Mouse (Mus musculus): ENCODE measurements around the gene Acsm4. TPM values are rescaled to one million over a fixed set of nuclear protein-coding genes. Genes with fewer than 3 reads are reported as not detected.
"Not testable (repeated sequence)": the region's sequence is repeated elsewhere in the genome, so short reads cannot be mapped to it uniquely, and the experiment has no call there.

The Acsm4 gene
- polyA plus RNA-seq (2012; rRNA removed) = 0.16 and 0.23 TPM in 2 replicates

- DNase-seq (ENCODE audit: extremely low spot score in 1 of 2, low spot score in 1 of 2) = no peak
Observed at GRCm38 (mm10) chr7:119689726-119690125, at the start of gene Acsm4. TSS of gene Acsm4 (plus strand) at chr7:119690026.

- DNase-seq (ENCODE audit: extremely low spot score in 1 of 2, low spot score in 1 of 2) = no peak
Observed at GRCm38 (mm10) chr7:119642307-119642706, 47.5 kb upstream of the Acsm4 start.

DNA sequence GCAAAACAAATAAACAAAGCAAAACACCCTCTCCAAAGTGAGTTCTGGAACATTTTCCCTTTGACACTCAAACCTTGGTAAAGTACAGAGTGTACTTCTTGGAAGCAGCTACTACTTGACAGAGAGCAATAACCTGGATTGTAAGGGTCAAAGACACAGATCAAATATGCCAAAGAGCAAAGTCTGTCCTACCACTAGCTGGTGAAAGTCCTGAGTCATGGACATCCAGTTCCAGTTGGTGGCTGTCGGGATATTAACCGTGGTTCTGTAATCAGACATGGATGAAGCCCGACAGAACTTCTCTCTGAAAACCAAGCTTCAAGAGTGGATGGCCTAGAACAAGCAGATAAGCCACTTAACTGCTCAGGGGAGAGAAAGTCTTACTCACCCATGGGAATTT is 21.9 kb upstream of the Acsm4 start:
- no peak for DNase-seq (ENCODE audit: extremely low spot score in 1 of 2, low spot score in 1 of 2)

GRCm38 (mm10) chr7:119670395-119670794 is 19.4 kb upstream of the Acsm4 start:
- no peak for DNase-seq (ENCODE audit: extremely low spot score in 1 of 2, low spot score in 1 of 2)

DNA sequence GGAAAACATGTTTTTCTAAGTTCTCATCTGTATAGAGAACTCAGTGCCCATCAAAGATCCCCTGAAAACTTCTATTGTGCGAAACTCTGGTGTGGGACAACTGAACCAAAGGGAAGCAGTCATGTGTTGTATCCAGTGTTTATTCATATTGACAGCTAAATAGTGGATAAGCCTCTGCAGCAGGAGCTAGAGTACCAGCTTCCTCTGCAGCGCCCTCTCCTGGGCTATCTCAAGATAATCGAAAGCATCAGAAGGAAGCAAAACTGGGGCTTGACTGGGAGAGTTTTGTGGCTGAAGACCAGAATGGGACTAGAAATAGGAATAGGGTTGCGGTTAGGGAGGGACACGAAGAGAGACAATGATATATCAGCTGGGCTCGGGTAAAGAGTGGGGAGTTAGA is 18.9 kb upstream of the Acsm4 start:
- DNase-seq (ENCODE audit: extremely low spot score in 1 of 2, low spot score in 1 of 2) = peak in 1 of 2 experiments; percentile 34

- DNase-seq (ENCODE audit: extremely low spot score in 1 of 2, low spot score in 1 of 2) = peak; percentile 1 to 78
Observed at GRCm38 (mm10) chr7:119673465-119673864, 16.4 kb upstream of the Acsm4 start.

- no peak for DNase-seq (ENCODE audit: extremely low spot score in 1 of 2, low spot score in 1 of 2)
Observed at GRCm38 (mm10) chr7:119680107-119680506, 9.7 kb upstream of the Acsm4 start.

DNA sequence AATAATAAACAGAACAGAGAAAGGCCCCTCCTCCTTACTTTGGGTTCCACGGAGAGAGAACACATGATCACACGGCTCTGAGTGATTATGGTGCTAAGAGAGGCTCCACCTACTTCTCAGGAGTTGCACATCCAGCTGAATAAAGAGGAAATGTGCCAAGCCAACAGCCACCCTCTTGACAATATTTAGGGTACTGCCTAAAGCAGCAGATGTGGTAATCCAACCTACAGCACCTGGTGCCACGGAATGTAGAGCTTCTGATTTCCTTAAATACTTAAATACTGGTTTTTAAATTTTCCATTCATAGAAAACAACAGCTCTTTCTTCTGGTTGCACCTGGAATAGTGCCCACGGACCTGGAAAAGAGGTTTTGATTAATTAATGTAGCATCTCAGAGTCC is 7.1 kb upstream of the Acsm4 start:
- DNase-seq (ENCODE audit: extremely low spot score in 1 of 2, low spot score in 1 of 2) = no peak

- DNase-seq (ENCODE audit: extremely low spot score in 1 of 2, low spot score in 1 of 2) = no peak
Observed at GRCm38 (mm10) chr7:119692302-119692701, 2.5 kb downstream of the Acsm4 start.

DNA sequence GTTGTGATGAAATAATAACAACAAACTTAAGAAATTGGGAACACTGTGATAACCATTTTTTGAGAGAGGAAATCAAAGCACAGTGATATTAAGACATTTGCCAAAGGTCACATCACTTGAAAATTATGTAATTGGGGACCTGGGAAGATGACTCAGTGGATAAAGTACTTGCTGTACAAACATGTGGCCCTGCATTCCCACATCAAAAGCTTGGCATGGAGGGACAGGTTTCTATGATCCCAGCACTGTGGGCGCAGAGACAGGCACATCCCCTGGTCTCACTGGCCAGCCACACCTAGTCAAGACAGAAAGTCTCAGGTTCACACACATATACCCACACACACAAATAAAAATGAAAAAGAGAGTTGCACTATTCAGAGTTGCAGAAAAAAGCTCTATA is 5.1 kb downstream of the Acsm4 start:
- no peak for DNase-seq (ENCODE audit: extremely low spot score in 1 of 2, low spot score in 1 of 2)

GRCm38 (mm10) chr7:119714111-119714510 is 24.3 kb downstream of the Acsm4 start:
- no peak for DNase-seq (ENCODE audit: extremely low spot score in 1 of 2, low spot score in 1 of 2)

DNA sequence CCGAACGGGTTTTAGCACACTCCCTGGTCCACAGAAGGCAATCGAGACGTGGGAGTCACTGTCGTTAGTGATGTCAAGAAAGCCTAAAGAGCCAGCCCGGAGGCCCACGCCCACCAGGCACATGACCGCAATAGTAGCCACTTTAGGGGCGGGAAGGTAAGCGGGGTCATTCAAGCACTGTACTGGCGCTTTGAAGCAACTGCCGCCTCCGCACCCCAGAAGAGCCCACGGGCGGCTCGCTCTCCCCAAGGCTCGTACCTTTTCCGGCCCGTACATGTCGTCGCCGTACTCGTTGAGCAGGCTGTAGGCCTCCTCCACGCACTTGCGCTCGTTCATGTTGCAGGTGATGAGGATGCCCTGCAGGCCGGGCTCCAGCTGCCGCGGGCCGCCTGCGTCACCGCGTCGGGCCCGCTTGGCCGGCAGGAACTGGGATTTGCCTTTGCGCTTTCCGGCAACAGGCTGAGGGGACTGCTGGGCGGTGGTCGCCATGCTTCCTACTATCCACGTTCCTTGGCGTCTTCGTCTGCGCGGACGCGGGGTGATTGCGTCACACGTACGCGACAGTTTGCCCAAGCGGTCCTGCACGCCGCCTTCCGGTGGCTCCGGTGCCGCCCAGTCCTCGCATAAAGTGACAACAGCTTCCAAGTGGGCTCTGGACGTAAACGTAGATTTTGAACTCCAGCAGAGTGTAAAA is 30.6 kb downstream of the Acsm4 start, which contains the start of gene Thumpd1:
Gene Thumpd1 (minus strand): TSS at position 546 of the 694 bp plus-strand sequence.
- DNase-seq (ENCODE audit: extremely low spot score in 1 of 2, low spot score in 1 of 2) = peak; percentile 89 to 98

DNA sequence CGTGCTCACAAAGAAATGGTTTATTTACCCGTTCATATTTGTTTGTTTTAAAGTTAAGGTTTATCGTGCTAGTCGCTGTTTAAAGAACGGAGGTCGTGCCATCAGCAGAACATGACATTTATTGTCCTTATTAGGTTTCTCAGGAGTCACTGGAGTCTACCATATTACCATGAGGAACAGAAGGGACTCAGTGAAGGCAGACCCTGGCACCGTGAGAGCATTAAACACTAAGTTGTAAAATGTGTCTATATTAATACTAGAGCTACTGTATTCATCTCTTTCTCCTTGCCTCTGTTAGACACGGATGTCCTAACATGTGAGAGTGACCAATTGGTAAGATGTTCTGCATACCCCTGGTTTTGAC is 31.1 kb downstream of the Acsm4 start:
- no peak for DNase-seq (ENCODE audit: extremely low spot score in 1 of 2, low spot score in 1 of 2)

DNA sequence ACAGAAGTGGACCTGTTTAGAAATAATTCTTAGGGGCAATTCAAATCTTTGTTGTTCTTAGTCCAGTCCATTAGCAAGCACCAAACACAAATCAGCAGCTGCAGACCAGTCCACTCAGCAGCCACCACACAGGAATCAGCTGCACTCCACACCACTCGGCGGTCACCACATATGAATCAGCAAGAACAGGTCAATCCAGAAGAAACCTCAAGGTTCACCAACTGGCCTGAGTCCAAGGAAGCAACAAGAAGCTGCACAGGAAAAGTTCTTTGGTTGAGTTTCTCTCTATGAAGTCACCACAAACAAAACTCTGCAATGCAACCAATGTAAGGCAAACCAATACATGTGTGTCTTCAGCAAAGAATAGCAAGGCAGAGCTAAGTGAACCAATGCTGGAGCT is 37.8 kb downstream of the Acsm4 start:
- DNase-seq (ENCODE audit: extremely low spot score in 1 of 2, low spot score in 1 of 2) = no peak

DNA sequence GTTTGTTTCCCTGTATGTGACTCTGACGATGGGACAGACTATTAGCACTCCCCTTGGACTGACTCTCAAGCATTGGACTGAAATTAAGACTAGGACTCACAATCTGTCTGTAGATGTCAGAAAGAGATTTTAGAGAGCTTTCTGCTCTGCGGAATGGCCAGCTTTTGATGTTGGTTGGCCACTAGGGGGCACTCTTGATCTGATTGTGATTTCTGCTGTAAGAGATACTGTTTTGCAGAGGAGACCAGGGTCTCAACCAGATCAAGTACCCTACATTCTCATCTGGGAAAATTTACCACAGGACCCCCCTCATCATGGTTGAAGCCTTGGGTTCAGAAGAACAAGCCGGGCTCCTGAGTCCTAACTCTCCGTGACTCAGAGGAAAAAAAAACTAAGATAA is 41.4 kb downstream of the Acsm4 start:
- DNase-seq (ENCODE audit: extremely low spot score in 1 of 2, low spot score in 1 of 2) = peak in 1 of 2 experiments; percentile 16

DNA sequence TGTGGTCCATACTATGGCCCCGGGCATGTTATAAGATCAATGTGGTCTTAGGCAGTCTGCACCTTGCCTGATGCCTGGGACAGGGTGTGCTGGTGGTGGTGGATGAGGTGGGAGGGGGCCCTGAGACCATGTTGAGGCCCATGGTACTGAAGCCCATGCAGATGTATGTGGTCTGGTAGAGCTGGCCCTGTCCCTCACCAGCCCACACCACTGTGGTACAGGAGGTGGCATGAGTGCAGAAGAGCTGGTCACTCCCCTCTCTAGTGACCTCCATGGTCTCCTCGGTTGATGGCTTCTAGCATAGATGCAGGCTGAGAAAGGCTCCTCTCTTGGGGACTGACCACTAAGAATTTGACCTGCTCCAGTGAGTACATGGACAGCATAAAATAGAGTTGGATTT is 49.1 kb downstream of the Acsm4 start:
- no peak for DNase-seq (ENCODE audit: extremely low spot score in 1 of 2, low spot score in 1 of 2)

DNA sequence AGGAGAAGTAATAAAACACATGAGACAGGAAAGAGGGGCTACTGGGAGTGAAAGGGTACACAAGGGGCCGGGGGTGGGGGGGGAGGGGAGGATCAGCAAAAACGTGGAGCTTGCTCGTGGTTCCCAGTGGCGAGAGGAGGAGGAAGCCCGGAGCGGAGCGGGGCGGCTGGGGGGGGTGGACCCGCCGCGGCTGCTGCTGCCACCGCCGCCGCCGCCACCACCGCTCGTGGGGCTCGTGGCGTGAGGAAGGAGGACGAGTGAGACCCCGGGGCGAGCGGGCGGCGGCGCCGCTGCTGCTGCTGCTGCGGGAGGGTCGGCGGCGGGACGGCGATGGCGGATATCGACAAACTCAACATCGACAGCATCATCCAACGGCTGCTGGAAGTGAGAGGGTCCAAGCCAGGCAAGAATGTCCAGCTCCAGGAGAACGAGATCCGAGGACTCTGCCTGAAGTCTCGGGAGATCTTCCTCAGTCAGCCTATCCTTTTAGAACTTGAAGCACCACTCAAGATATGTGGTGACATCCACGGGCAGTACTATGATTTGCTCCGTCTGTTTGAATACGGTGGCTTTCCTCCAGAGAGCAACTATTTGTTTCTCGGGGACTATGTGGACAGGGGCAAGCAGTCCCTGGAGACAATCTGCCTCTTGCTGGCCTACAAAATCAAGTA is 50.1 kb downstream of the Acsm4 start:
- DNase-seq (ENCODE audit: extremely low spot score in 1 of 2, low spot score in 1 of 2) = not testable (repeated sequence)

DNA sequence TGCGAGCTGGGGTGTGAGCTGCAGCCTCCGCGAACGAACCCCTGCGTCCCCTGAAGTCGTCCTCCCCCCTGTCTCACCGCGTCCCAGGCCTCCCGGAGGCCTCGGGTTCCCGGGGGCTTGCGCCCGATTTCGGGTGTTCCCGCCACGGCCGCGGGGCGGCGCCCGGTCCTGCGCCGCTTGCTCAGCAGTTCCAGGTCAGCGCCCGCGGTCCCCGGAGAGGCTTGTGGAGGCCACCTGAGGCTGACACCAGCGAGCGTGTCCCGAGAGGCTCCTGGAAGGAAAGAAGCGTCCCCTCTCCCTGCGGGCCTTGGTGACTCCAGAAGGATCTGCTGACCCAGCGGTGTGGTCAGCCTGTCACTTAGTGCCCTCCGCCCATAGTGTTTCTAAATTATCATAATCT is 54.5 kb downstream of the Acsm4 start:
- DNase-seq (ENCODE audit: extremely low spot score in 1 of 2, low spot score in 1 of 2) = no peak

DNA sequence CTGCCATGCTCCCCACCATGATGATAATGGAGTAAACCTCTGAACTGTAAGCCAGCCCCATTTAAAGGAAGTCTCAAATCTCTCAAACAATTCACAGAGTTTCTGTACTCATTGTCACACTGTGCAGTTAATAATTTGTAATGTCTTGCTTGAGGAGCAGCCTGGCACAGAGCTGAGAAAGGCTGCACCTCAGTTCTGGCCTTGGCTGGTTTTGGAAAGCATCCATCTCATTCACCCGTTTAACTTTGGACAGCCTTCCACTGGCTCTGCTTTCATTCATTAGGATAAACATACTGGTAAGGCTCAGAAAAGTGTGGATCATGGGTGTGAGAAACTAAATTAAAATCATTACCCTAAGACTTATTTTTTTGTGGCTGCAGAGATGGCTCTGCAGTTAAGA is 56.0 kb downstream of the Acsm4 start:
- no peak for DNase-seq (ENCODE audit: extremely low spot score in 1 of 2, low spot score in 1 of 2)

DNA sequence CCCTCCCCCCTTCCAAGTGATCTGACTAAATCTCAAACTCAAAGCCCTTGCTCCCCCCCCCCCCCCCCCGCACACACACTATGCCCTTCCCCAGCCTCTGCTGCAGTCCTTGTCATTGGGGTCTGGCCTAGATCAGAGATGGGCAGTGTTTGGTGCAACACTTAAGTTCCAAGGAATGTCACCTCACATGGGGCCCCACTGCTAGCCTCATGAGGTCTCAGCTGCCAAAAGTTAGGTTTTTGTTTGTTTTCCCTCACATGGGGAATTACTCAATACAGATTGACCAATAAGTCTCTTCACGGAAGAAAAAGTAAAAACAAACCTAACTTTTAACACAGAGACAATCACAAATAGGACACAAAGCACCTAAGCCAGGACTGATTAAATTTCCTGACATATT is 58.9 kb downstream of the Acsm4 start:
- DNase-seq (ENCODE audit: extremely low spot score in 1 of 2, low spot score in 1 of 2) = no peak

DNA sequence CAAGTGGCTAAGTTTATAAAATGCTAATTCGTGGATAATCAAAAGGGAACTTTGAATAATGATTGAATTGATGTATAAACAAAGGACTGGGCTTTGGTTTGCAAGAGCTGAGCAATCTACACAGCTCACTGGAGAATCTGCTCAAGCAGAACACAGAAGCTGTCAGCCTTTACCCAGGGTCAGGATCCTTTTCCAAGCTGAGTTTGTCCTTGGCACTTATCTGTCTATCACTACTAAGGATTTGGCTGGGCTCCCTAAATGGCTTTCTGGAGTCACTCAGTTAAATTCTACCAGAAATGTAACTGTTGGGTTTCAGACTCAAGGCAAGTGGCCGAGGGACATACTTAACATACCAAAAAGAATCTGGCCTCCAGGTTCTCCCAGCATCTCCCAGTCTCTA is 60.1 kb downstream of the Acsm4 start:
- no peak for DNase-seq (ENCODE audit: extremely low spot score in 1 of 2, low spot score in 1 of 2)

DNA sequence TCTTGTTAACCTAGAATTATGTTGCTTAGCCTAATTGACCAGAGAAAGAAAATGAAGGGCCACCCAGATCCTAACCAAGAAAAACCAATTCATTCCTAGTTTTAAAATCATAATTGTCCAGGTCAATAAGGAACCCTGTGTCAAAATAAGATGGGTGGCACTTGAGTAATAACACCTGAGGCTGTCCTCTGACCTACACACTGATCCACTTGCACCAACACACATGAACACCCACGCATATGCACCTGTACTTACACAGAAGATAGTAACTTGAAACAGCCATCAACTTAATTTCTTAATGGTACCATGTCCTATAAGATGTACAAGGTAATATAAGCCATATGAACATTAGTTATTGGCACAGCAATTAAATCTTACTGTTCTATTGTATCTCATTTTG is 63.9 kb downstream of the Acsm4 start:
- DNase-seq (ENCODE audit: extremely low spot score in 1 of 2, low spot score in 1 of 2) = no peak

Measured in frontal cortex, adult 2 months (tissue).